Mouse (Mus musculus): Measurements from ENCODE around the gene Pgm2. TPM values are rescaled to one million over a fixed set of nuclear protein-coding genes. Genes with fewer than 3 reads are reported as not detected.

Gene Pgm2
- polyA plus RNA-seq, 1 experiment = 7.6 TPM

DNA sequence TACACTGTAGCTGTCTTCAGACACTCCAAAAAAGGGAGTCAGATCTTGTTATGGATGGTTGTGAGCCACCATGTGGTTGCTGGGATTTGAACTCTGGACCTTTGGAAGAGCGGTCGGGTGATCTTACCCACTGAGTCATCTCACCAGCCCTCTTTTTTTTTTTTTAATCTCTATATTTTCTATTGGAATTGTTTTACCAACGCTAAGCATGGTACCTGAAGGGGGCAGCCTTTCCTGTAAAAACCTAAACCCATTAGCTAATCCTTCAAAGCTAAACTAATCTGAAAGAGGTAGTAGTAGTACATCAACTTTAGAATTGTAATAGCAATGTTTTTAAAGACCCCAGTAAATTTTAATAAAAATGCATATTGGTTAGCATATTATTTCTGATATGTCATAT lies 17.2 kb upstream of the Pgm2 start:
- 28% methylated on average over 3 of the region's 3 CpGs for WGBS
- Histone ChIP-seq H3K4me3 (ENCODE audit: insufficient read depth, low read depth, low read length) (no peak overlapping the region), H3K4me1 (ENCODE audit: control insufficient read depth, insufficient read depth, low read length) (no peaks in the 10 kb centered on the region), H3K36me3 (ENCODE audit: control insufficient read depth, insufficient read depth, low read length) (no peaks in the 10 kb centered on the region), H3K27me3 (replicated peaks; ENCODE audit: control insufficient read depth, insufficient read depth, low read length) (no peaks in the 10 kb centered on the region), H3K27ac (ENCODE audit: insufficient read depth, low read depth, low read length) (no peak overlapping the region)
- TF ChIP-seq CTCF (conservative IDR thresholded peaks at IDR 0.05; ENCODE audit: insufficient read depth, insufficient read length, low read depth, low read length) = no peak
- no peak for TF ChIP-seq POLR2A (IDR thresholded peaks at IDR 0.05; ENCODE audit: low read depth, low read length)
- DNase-seq = peak; percentile 52

DNA sequence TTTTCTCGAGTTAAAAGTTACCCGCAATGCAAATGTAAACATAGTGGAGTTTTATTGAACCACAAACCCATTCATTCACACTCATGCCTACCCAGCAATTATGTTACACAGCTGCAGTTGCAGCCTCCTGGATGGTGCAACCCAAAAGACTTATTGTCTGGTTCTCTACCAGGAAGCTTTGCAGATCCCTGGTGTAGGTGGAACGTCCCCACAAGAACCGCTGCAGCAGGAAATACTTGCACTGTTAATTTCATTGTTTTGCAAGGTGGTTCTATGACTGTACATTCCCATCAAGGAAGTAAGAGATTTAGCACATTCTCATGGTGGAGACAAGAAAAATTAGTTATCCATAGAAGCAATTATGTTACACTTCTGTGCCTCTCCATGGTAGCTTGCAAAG lies 15.4 kb upstream of the Pgm2 start:
- no peak overlapping the region for H3K4me3 ChIP-seq (ENCODE audit: insufficient read depth, low read depth, low read length)
- H3K27me3 ChIP-seq (replicated peaks; ENCODE audit: control insufficient read depth, insufficient read depth, low read length) = no peaks in the 10 kb centered on the region
- H3K36me3 ChIP-seq (ENCODE audit: control insufficient read depth, insufficient read depth, low read length) = no peaks in the 10 kb centered on the region
- H3K4me1 ChIP-seq (ENCODE audit: control insufficient read depth, insufficient read depth, low read length) = no peaks in the 10 kb centered on the region
- WGBS = 79% methylated on average over 4 of the region's 4 CpGs
- DNase-seq = no peak
- no peak overlapping the region for H3K27ac ChIP-seq (ENCODE audit: insufficient read depth, low read depth, low read length)
- TF ChIP-seq CTCF (conservative IDR thresholded peaks at IDR 0.05; ENCODE audit: insufficient read depth, insufficient read length, low read depth, low read length) = no peak
- no peak for TF ChIP-seq POLR2A (IDR thresholded peaks at IDR 0.05; ENCODE audit: low read depth, low read length)

DNA sequence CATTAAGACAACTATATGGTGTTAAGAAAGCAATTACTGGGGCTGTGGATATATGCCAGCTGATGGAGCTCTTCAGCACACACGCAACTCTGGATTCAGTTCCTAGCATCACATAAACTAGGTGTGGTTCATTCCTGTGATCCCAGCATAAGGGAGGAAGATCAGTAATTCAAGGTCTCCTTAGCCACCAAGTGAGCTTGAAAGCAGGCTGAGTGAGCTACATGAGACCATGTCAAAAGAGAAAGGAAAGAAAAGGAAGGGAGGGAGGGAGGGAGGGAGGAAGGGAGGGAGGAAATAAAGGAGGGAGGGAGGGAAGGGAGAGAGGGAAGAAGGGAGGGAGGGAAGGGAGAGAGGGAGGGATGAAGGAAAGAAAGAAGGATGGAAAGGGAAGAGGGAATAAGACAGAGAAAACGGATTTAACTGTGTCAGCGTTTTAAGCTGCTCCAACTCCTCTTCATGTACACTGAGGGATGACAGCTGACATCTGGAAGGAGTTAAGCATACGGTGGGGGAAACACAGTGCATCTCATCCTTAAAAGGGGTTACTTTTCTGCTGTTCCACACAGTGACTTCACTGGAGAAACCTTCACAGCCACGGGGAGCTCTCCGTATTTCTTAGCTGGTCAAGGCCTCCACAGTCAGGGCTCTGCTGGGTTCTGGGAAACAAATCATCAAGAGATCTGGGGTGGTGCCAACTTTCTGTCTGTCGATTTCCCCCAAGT lies 13.8 kb upstream of the Pgm2 start:
- 52% methylated on average over 7 of the region's 7 CpGs for WGBS
- no peak overlapping the region for H3K27ac ChIP-seq (ENCODE audit: insufficient read depth, low read depth, low read length)
- no peak overlapping the region for H3K4me3 ChIP-seq (ENCODE audit: insufficient read depth, low read depth, low read length)
- DNase-seq = no peak
- H3K4me1 ChIP-seq (ENCODE audit: control insufficient read depth, insufficient read depth, low read length) = no peaks in the 10 kb centered on the region
- H3K27me3 ChIP-seq (replicated peaks; ENCODE audit: control insufficient read depth, insufficient read depth, low read length) = no peaks in the 10 kb centered on the region
- TF ChIP-seq CTCF (conservative IDR thresholded peaks at IDR 0.05; ENCODE audit: insufficient read depth, insufficient read length, low read depth, low read length) (no peak), POLR2A (IDR thresholded peaks at IDR 0.05; ENCODE audit: low read depth, low read length) (no peak)
- no peaks in the 10 kb centered on the region for H3K36me3 ChIP-seq (ENCODE audit: control insufficient read depth, insufficient read depth, low read length)

DNA sequence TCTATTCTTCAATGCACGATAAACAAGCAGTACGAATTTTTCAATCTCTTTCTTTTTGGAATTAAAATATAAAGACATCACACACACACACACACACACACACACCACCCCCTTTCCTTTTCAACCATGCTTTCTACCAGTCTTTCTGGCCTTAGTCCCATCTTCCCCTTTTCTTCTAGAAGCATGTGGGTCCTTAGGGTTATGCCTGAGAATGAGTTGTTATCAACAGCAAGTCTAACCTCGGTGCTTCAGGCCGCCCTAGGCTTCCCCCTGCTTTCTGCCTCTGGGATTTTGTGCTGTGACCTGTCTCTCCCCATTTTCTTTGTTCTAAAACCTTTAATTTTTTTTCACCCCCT lies 13.3 kb upstream of the Pgm2 start:
- no peak overlapping the region for H3K27ac ChIP-seq (ENCODE audit: insufficient read depth, low read depth, low read length)
- no peak for DNase-seq
- no peaks in the 10 kb centered on the region for H3K4me1 ChIP-seq (ENCODE audit: control insufficient read depth, insufficient read depth, low read length)
- WGBS = 77% methylated on average over 4 of the region's 4 CpGs
- H3K27me3 ChIP-seq (replicated peaks; ENCODE audit: control insufficient read depth, insufficient read depth, low read length) = no peaks in the 10 kb centered on the region
- TF ChIP-seq POLR2A (IDR thresholded peaks at IDR 0.05; ENCODE audit: low read depth, low read length) = no peak
- no peak for TF ChIP-seq CTCF (conservative IDR thresholded peaks at IDR 0.05; ENCODE audit: insufficient read depth, insufficient read length, low read depth, low read length)
- no peaks in the 10 kb centered on the region for H3K36me3 ChIP-seq (ENCODE audit: control insufficient read depth, insufficient read depth, low read length)
- no peak overlapping the region for H3K4me3 ChIP-seq (ENCODE audit: insufficient read depth, low read depth, low read length)

DNA sequence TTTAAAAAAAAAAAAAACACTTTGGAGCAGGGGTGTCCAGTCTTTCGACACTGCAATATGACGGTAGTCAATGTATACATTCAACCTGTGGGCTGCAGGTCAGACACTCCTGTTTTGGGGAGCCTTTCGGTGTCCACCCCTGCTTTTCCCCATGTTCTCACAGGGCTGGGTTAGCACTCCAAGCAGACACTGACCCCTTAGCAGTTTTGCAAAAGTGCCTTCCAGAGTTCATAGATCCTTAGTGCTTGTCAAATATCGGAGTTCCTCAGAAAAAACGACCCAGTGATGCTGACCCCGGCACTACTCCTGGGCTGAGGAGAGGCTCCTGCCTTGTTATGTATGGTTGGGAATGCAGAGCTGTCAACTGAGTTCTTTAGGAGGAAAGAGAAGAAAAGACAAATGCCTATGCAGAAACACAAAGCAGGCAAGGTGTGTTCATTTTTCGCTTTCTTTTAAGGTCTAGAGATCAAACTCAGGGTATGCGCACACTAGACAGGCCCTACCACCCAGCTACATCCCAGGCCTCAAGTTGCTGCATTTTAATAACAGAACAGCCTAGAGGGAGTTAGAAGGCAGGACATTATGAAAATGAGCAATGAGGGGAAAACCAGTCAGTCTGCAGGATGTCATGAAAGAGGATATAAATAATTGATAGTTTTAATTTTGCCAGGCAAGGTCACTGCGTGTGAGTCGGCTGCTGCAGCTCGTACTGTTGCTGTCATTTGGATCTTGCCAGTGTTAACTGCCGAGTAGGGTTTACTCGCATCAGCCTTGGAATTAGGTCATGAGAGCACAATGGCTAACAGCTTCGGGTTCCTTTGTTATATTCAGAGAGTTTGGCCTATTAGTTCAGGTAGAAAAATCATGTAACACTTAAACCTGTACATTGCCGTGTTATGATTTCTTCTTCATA lies 9.0 kb upstream of the Pgm2 start:
- DNase-seq = no peak
- Histone ChIP-seq H3K27me3 (replicated peaks; ENCODE audit: control insufficient read depth, insufficient read depth, low read length) (no peaks in the 10 kb centered on the region), H3K4me3 (ENCODE audit: insufficient read depth, low read depth, low read length) (no peak overlapping the region), H3K4me1 (ENCODE audit: control insufficient read depth, insufficient read depth, low read length) (no peaks in the 10 kb centered on the region), H3K36me3 (ENCODE audit: control insufficient read depth, insufficient read depth, low read length) (no peaks in the 10 kb centered on the region), H3K27ac (ENCODE audit: insufficient read depth, low read depth, low read length) (no peak overlapping the region)
- TF ChIP-seq CTCF (conservative IDR thresholded peaks at IDR 0.05; ENCODE audit: insufficient read depth, insufficient read length, low read depth, low read length) (no peak), POLR2A (IDR thresholded peaks at IDR 0.05; ENCODE audit: low read depth, low read length) (no peak)
- 76% methylated on average over 15 of the region's 15 CpGs for WGBS

DNA sequence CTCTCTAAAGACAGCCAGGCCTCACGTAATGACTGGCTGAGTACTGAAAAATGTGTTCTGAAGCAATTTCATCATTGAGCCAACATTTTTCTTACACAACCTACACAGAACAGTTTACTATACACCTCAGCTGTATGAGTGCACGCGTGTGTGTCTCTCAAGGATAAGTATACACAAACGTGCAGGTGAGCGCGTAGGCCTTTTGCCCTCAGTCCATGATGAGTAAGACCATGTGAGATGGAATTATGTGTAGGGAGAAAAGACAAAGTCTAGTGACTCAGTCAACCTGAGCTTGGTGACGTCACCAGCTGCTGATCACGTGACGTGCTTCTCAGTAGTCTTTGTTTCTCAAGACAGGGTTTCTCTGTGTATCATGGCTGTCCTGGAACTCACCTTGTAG lies 7.3 kb upstream of the Pgm2 start:
- H3K36me3 ChIP-seq (ENCODE audit: control insufficient read depth, insufficient read depth, low read length) = no peaks in the 10 kb centered on the region
- DNase-seq = no peak
- H3K4me1 ChIP-seq (ENCODE audit: control insufficient read depth, insufficient read depth, low read length) = no peaks in the 10 kb centered on the region
- no peak overlapping the region for H3K27ac ChIP-seq (ENCODE audit: insufficient read depth, low read depth, low read length)
- no peaks in the 10 kb centered on the region for H3K27me3 ChIP-seq (replicated peaks; ENCODE audit: control insufficient read depth, insufficient read depth, low read length)
- H3K4me3 ChIP-seq (ENCODE audit: insufficient read depth, low read depth, low read length) = no peak overlapping the region
- no peak for TF ChIP-seq CTCF (conservative IDR thresholded peaks at IDR 0.05; ENCODE audit: insufficient read depth, insufficient read length, low read depth, low read length)
- TF ChIP-seq POLR2A (IDR thresholded peaks at IDR 0.05; ENCODE audit: low read depth, low read length) = no peak
- WGBS = 96% methylated on average over 9 of the region's 9 CpGs

DNA sequence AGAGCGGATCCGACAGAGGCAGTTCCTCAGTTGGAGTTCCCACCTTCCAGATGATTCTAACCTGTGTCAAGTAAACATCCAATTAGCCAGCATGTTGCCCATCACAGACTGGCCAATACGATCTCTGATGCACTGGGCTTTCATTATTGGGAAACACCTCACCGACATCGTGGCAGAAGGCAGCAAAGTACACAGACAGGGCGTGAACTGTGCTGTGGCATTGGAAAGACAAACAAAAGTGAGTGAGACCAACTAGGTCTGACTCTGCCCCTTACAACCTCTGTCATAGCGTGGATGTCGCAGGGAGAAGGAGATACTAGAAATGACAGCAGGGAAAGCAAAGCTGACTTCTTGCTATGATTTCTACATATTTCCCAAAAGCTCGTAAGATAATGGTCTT lies 4.0 kb upstream of the Pgm2 start:
- Histone ChIP-seq H3K4me1 (ENCODE audit: control insufficient read depth, insufficient read depth, low read length) (no peaks in the 10 kb centered on the region), H3K27ac (ENCODE audit: insufficient read depth, low read depth, low read length) (no peak overlapping the region), H3K27me3 (replicated peaks; ENCODE audit: control insufficient read depth, insufficient read depth, low read length) (no peaks in the 10 kb centered on the region), H3K4me3 (ENCODE audit: insufficient read depth, low read depth, low read length) (no peak overlapping the region), H3K36me3 (ENCODE audit: control insufficient read depth, insufficient read depth, low read length) (no peaks in the 10 kb centered on the region)
- TF ChIP-seq CTCF (conservative IDR thresholded peaks at IDR 0.05; ENCODE audit: insufficient read depth, insufficient read length, low read depth, low read length) = no peak
- TF ChIP-seq POLR2A (IDR thresholded peaks at IDR 0.05; ENCODE audit: low read depth, low read length) = no peak
- 76% methylated on average over 9 of the region's 9 CpGs for WGBS
- no peak for DNase-seq
